Mouse (Mus musculus) neural tube, embryonic 14.5 days (tissue): ENCODE data around the gene Canx. TPM values are rescaled to one million over a fixed set of nuclear protein-coding genes. Genes with fewer than 3 reads are reported as not detected.
"Not testable (repeated sequence)": the region's sequence is repeated elsewhere in the genome, so short reads cannot be mapped to it uniquely, and the experiment has no call there.

Experiments
- ATAC-seq: fragments of 200-750 bp; cut with Nextera tagmentation; 2 replicates; pipeline ENCODE4 v1.8.0; 2017; ENCODE audit warnings: low read depth, mild to moderate bottlenecking, moderate TSS enrichment, moderate library complexity
- H3K27ac ChIP-seq: fragments of 300-500 bp; sonication (generic); 2 replicates; pipeline ENCODE4 v1.5.1; 2014; ENCODE audit warnings: low read depth, mild to moderate bottlenecking, control low read depth, low read length, moderate library complexity, mixed read lengths
- H3K27me3 ChIP-seq: fragments of 300-500 bp; sonication (generic); 2 replicates; pipeline ENCODE4 v1.6.1; 2014; ENCODE audit warnings: low read length; ENCODE audit not compliant: control insufficient read depth, insufficient read depth
- H3K36me3 ChIP-seq: fragments of 300-500 bp; sonication (generic); 2 replicates; pipeline ENCODE4 v1.6.1; 2014; ENCODE audit warnings: low read length, mixed read lengths; ENCODE audit not compliant: control insufficient read depth, insufficient read depth
- H3K4me1 ChIP-seq: fragments of 300-500 bp; sonication (generic); 2 replicates; pipeline ENCODE4 v1.6.1; 2014; ENCODE audit warnings: low read length; ENCODE audit not compliant: control insufficient read depth, insufficient read depth
- H3K4me2 ChIP-seq: fragments of 300-500 bp; sonication (generic); 2 replicates; pipeline ENCODE4 v1.6.1; 2014; ENCODE audit warnings: mild to moderate bottlenecking, low read depth, low read length, control low read depth
- H3K4me3 ChIP-seq: fragments of 300-500 bp; sonication (generic); 2 replicates; pipeline ENCODE4 v1.5.1; 2014; ENCODE audit warnings: low read depth, low read length, control low read depth, mixed read lengths
- H3K9ac ChIP-seq: fragments of 300-500 bp; sonication (generic); replicated peaks from 2 replicates; pipeline ENCODE4 v1.6.1; 2014; ENCODE audit warnings: low read depth, mild to moderate bottlenecking, control low read depth, low read length, mixed read lengths
- H3K9me3 ChIP-seq: fragments of 300-500 bp; sonication (generic); 2 replicates; pipeline ENCODE4 v1.6.1; 2016; ENCODE audit warnings: low read length; ENCODE audit not compliant: control insufficient read depth
- WGBS: fragments of 180-500 bp; shearing (Covaris S2); extraction: QIAGEN DNeasy Blood & Tissue Kit; methylation state at CpG from one replicate; pipeline ENCODE4 v1.1.7; 2014; 5-methylcytosine and 5-hydroxymethylcytosine counted together
- polyA plus RNA-seq: library from polyadenylated mRNA; unstranded; fragments of >200 nt; fragmentation: Nextera tagmentation; extraction: Ambion mirVana; gene quantifications from 2 replicates; pipeline ENCODE4 v1.2.1, GENCODE M21; 2014

Gene Canx
- polyA plus RNA-seq, 1 experiment from 2014 or later: 205 TPM

GRCm38 (mm10) chr11:50324751-50325471 is 562 bp downstream of the Canx start:
- ATAC-seq: no peak; the same call in 1 of the 2 replicates
- H3K4me3 ChIP-seq: peak overlapping the region; percentile 94
- no peaks in the 10 kb centered on the region for H3K36me3 ChIP-seq
- no peaks in the 10 kb centered on the region for H3K27me3 ChIP-seq
- H3K4me1 ChIP-seq: peaks cover 34% of the 10 kb centered on the region
- H3K9ac ChIP-seq: peak overlapping the region; percentile 94
- 3% methylated on average over 28 of the region's 34 CpGs for WGBS
- H3K9me3 ChIP-seq: no peaks in the 10 kb centered on the region
- H3K27ac ChIP-seq: peak overlapping the region; percentile 91
- peak overlapping the region; percentile 92 for H3K4me2 ChIP-seq

- Histone ChIP-seq H3K9ac (0 out of 2 replicates have a peak overlapping the region, but pooled peaks have one; percentile 16), H3K4me3 (peak overlapping the region; percentile 94), H3K36me3 (no peaks in the 10 kb centered on the region), H3K27ac (no peak overlapping the region), H3K27me3 (no peaks in the 10 kb centered on the region), H3K4me2 (peak overlapping the region; percentile 92), H3K9me3 (no peaks in the 10 kb centered on the region), H3K4me1 (peaks cover 34% of the 10 kb centered on the region)
- ATAC-seq: no peak
- WGBS: 33% methylated on average over 1 of the region's 1 CpGs
These were observed 1.6 kb downstream of the Canx start for GRCm38 (mm10) chr11:50323843-50324242.

DNA sequence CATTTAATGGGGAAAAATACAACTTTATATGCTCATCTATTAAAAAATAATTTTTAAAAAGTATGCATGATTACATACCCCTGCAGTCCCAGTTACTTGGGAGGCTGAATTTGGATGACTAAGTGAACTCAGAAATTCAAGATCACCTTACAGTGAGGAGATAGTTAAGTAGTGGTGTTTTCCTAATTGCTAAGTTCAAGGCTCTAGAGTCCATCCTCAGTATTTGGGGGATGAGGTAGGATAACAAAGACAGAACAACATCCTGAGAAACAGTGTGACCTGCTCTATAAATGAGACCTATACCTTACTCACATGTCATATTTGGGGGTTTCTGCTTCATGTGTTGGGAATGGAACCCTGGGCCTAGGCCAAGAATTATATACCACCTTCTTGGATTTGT is 3.1 kb downstream of the Canx start:
- Histone ChIP-seq H3K9ac (no peak overlapping the region), H3K4me3 (no peak overlapping the region), H3K9me3 (no peaks in the 10 kb centered on the region), H3K4me1 (peaks cover 34% of the 10 kb centered on the region), H3K4me2 (no peak overlapping the region), H3K36me3 (no peaks in the 10 kb centered on the region), H3K27me3 (no peaks in the 10 kb centered on the region), H3K27ac (no peak overlapping the region)
- ATAC-seq: no peak

DNA sequence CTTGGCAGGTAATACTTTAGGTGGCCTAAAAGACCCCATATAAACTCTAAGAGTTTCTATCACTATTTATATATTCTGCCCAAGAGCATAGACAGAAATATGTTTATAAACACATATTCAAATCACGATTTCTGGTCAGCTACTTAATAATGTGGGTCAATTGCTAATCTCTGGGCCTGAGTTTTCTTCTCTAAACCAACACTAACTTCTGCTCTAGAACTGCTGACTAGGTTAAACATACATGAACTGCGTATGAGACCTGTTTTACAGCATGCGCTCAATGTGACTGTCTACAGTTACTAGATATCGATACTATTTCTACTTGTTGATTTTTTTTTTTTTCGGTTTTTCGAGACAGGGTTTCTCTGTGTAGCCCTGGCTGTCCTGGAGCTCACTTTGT is 4.2 kb downstream of the Canx start:
- 94% methylated on average over 6 of the region's 6 CpGs for WGBS
- H3K4me3 ChIP-seq: no peak overlapping the region
- no peaks in the 10 kb centered on the region for H3K36me3 ChIP-seq
- H3K27me3 ChIP-seq: no peaks in the 10 kb centered on the region
- no peak overlapping the region for H3K4me2 ChIP-seq
- H3K9ac ChIP-seq: no peak overlapping the region
- H3K4me1 ChIP-seq: peaks cover 26% of the 10 kb centered on the region
- H3K9me3 ChIP-seq: no peaks in the 10 kb centered on the region
- H3K27ac ChIP-seq: no peak overlapping the region
- ATAC-seq: no peak

DNA sequence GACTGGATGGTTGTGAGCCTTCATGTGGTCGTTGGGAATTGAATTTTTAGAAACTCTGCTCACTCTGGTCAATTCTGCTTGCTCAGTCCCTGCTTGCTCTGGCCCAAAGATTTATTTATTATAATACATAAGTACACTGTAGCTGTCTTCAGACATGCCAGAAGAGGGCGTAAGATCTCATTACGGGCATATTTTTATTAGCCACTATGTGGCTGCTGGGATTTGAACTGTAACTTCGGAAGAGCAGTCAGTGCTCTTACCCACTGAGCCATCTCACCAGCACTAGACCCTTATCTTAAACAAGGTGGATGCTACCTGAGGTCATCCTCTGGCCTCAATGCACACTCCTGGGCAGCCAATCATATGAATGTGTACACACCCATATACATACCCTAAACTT is 6.1 kb downstream of the Canx start:
- WGBS: 91% methylated on average over 4 of the region's 4 CpGs
- peaks cover 21% of the 10 kb centered on the region for H3K4me1 ChIP-seq
- H3K9ac ChIP-seq: not testable (repeated sequence)

DNA sequence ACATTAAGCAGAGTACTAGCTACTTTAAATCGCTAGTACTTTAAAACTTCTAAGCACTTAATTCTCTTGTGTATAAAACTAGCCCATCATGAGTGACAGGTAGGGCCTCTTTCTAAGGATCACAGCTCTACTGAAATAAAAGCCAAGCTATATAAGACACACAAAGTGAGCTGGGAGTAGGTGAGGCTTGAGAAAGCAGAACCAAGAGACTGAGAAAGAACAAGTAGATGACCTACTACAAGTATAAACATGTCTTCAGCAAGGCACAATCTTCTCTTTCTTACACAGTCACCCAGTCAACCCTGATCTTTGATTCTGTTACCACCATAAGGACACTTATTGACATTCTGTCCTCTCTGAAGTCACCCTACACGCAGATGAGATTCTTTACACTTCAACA is 12.7 kb downstream of the Canx start:
- no peak for ATAC-seq
- peaks cover 20% of the 10 kb centered on the region for H3K36me3 ChIP-seq
- no peak overlapping the region for H3K4me2 ChIP-seq
- H3K4me3 ChIP-seq: no peak overlapping the region
- 90% methylated on average over 2 of the region's 2 CpGs for WGBS
- H3K9ac ChIP-seq: no peak overlapping the region
- no peaks in the 10 kb centered on the region for H3K9me3 ChIP-seq
- no peak overlapping the region for H3K27ac ChIP-seq
- H3K4me1 ChIP-seq: no peaks in the 10 kb centered on the region
- no peaks in the 10 kb centered on the region for H3K27me3 ChIP-seq

More for the DNA sequence above, 6.1 kb downstream of the Canx start:
- H3K4me2 ChIP-seq, H3K36me3 ChIP-seq, H3K27ac ChIP-seq, H3K27me3 ChIP-seq, H3K9me3 ChIP-seq, ATAC-seq, H3K4me3 ChIP-seq: not testable (repeated sequence)

- Histone ChIP-seq H3K9me3 (no peaks in the 10 kb centered on the region), H3K4me2 (no peak overlapping the region), H3K27ac (no peak overlapping the region), H3K9ac (no peak overlapping the region), H3K27me3 (no peaks in the 10 kb centered on the region), H3K36me3 (peaks cover 70% of the 10 kb centered on the region), H3K4me1 (no peaks in the 10 kb centered on the region), H3K4me3 (no peak overlapping the region)
- 94% methylated on average over 2 of the region's 2 CpGs for WGBS
- no peak for ATAC-seq
These were observed 22.1 kb downstream of the Canx start for GRCm38 (mm10) chr11:50303406-50303805.

DNA sequence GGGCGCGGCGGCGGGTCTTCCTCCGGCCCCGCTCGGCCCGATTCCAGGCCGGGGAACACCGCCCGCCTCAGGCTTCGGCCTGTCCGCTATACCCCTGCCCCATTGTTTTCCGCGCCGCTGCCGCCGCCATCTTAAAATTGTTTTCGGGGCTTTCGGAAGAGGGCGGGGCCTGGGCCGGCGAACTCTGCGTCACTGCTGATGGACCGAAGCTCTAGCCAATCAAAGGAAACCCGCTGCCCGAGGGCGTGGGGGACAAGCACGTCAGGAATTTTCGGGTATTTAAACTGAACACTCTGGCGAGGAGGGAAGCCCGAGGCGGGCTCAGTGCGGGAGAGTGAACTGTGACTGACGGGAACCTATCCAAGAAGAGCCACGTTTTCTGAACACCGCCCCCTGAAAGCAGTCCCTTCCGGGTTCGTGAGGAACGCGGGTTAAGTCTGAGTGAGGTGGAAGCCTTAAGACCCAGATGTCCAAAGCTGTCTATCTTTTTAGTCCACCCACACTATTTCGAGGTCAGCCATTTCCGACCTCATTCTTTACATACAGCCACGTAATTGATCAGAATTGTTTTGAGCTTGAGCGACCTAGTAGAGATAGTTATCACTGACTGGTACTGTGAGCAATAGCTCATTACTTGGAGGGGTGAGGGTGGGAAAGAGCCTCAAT is 33.1 kb downstream of the Canx start, which contains the start of gene Maml1:
Gene Maml1 (minus strand): TSS at position 122 of the 666 bp plus-strand sequence.
- peak within 1 kb of the TSS; percentile 63 for H3K4me2 ChIP-seq
- WGBS: under 1% methylated on average over 44 of the region's 45 CpGs
- H3K27me3 ChIP-seq: 0 out of 2 replicates have a peak, but pooled peaks cover 2% of the 10 kb centered on the region
- H3K9ac ChIP-seq: peak within 1 kb of the TSS; percentile 98
- peaks cover 21% of the 10 kb centered on the region for H3K4me1 ChIP-seq
- H3K36me3 ChIP-seq: peaks cover 28% of the 10 kb centered on the region
- H3K9me3 ChIP-seq: no peaks in the 10 kb centered on the region
- peak within 1 kb of the TSS; percentile 97 for H3K4me3 ChIP-seq
- peak within 1 kb of the TSS; percentile 98 for H3K27ac ChIP-seq
- ATAC-seq: peak; percentile 99
